Mouse (Mus musculus) frontal cortex, adult 2 months (tissue): Measurements from ENCODE around the gene Trpt1. TPM values are rescaled to one million over a fixed set of nuclear protein-coding genes. Genes with fewer than 3 reads are reported as not detected.

Experiments
- DNase-seq, 2 experiments: peaks; one replicate each; pipeline ENCODE4 v3.0.0; 2022; ENCODE audit warnings: low spot score in 1 of 2; ENCODE audit errors: extremely low spot score in 1 of 2
- polyA plus RNA-seq: library from polyadenylated mRNA; depleted of rRNA; stranded (reverse); fragments of >200 nt; gene quantifications from 2 replicates; pipeline ENCODE4 v1.2.3, GENCODE M21; 2012; rRNA removed

Trpt1 gene
- polyA plus RNA-seq, 1 experiment = 24.7 TPM

- DNase-seq = peak in 1 of 2 experiments; percentile 60
These were observed 43.3 kb downstream of the Trpt1 start for GRCm38 (mm10) chr19:7039088-7039720.

GRCm38 (mm10) chr19:7039841-7040636 is 44.1 kb downstream of the Trpt1 start, which contains the start of gene Stip1:
Gene Stip1 (minus strand): TSS chr19:7039967.
- peak; percentile 99 to 100 for DNase-seq

- no peak for DNase-seq
These were observed 44.8 kb downstream of the Trpt1 start for GRCm38 (mm10) chr19:7040637-7041130.

- no peak for DNase-seq
These were observed 45.2 kb downstream of the Trpt1 start for GRCm38 (mm10) chr19:7041171-7041570.

GRCm38 (mm10) chr19:7044279-7044678 is 48.3 kb downstream of the Trpt1 start:
- no peak for DNase-seq

GRCm38 (mm10) chr19:7044706-7045105 is 48.8 kb downstream of the Trpt1 start:
- no peak for DNase-seq

Other genes starting within 250 kb of the Trpt1 start
- gene Rps6ka4, start 155.5 kb upstream of the Trpt1 start, polyA plus RNA-seq = 34.1 and 36.9 TPM in 2 replicates
- 2.5 and 3.8 TPM in 2 replicates for gene Ccdc88b, start 137.9 kb upstream of the Trpt1 start, polyA plus RNA-seq
- gene Trmt112, start 86.4 kb upstream of the Trpt1 start, polyA plus RNA-seq = 89.9 and 99.5 TPM in 2 replicates
- 322 and 340 TPM in 2 replicates for gene Prdx5, start 86.0 kb upstream of the Trpt1 start, polyA plus RNA-seq
- gene Esrra, start 74.3 kb upstream of the Trpt1 start, polyA plus RNA-seq = 67.7 and 70.5 TPM in 2 replicates
- 11.9 and 16.0 TPM in 2 replicates for gene Catsperz, start 70.8 kb upstream of the Trpt1 start, polyA plus RNA-seq
- 22.3 and 30.5 TPM in 2 replicates for gene Kcnk4, start 61.6 kb upstream of the Trpt1 start, polyA plus RNA-seq
- gene Bad, start 54.3 kb upstream of the Trpt1 start, polyA plus RNA-seq = 55.1 and 65.8 TPM in 2 replicates
- 105 TPM in 2 replicates for gene Gpr137, start 53.7 kb upstream of the Trpt1 start, polyA plus RNA-seq
- 56.4 and 59.8 TPM in 2 replicates for gene Ppp1r14b, start 21.2 kb upstream of the Trpt1 start, polyA plus RNA-seq
- 19.6 and 21.8 TPM in 2 replicates for gene Plcb3, start 19.7 kb upstream of the Trpt1 start, polyA plus RNA-seq
- gene Fkbp2, start 15.6 kb upstream of the Trpt1 start, polyA plus RNA-seq = 207 and 212 TPM in 2 replicates
- 102 and 108 TPM in 2 replicates for gene Vegfb, start 8.5 kb upstream of the Trpt1 start, polyA plus RNA-seq
- gene Dnajc4, start 3.6 kb upstream of the Trpt1 start, polyA plus RNA-seq = 36.7 and 39.6 TPM in 2 replicates
- 12.5 and 12.9 TPM in 2 replicates for gene Nudt22, start within 50 bp of the Trpt1 start, polyA plus RNA-seq
- 5.1 and 5.5 TPM in 2 replicates for gene Fermt3, start 23.3 kb downstream of the Trpt1 start, polyA plus RNA-seq
- gene Stip1, start 43.8 kb downstream of the Trpt1 start, polyA plus RNA-seq = 141 and 148 TPM in 2 replicates
- gene Macrod1, start 60.7 kb downstream of the Trpt1 start, polyA plus RNA-seq = 22.3 and 27.2 TPM in 2 replicates
- 8.1 TPM in 2 replicates for gene Flrt1, start 109.6 kb downstream of the Trpt1 start, polyA plus RNA-seq
- gene Otub1, start 210.2 kb downstream of the Trpt1 start, polyA plus RNA-seq = 253 and 260 TPM in 2 replicates
- 1,156 and 1,379 TPM in 2 replicates for gene Cox8a, start 221.5 kb downstream of the Trpt1 start, polyA plus RNA-seq
- gene Naa40, start 245.1 kb downstream of the Trpt1 start, polyA plus RNA-seq = 73.6 and 74.1 TPM in 2 replicates